Mouse (Mus musculus): Measurements from ENCODE around the gene Nus1.

DNA sequence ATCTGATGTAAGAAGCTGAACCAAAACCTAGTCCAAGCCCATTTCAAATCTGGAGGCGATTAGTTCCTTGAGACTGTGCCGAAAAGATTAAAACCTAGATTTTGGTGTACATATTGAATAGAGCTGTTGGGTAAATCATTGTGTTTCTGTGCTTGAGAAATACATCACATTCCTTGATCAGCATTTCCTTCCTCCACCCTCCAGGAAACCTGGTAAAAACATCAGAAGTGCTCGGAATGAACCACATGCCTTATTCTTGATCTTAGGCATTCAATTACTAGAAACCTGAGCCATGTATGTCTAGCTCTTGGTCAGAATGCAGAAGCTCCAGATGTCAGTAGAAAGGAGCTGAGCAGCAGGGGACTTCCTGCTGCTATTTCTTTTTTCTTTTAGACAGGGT is 27.9 kb upstream of the Nus1 start:
- TF ChIP-seq POLR2A (IDR thresholded peaks at IDR 0.05; ENCODE audit: extremely low read depth, insufficient read depth, low read length) (no peak), CTCF (IDR thresholded peaks at IDR 0.05; ENCODE audit: low read depth, low read length) (no peak)
